In genomic region chr5:105572876-105573275, GRCm38 (mm10) we compare ENCODE assay signal across 19 mouse cellular contexts. TPM values are rescaled to one million over a fixed set of nuclear protein-coding genes. Genes with fewer than 3 reads are reported as not detected.
DNase-seq lines count a peak whose midpoint lies in the region; ATAC-seq and TF ChIP-seq lines count a peak whose summit lies in the region.
"Had no signal": no experiment of that assay in that cellular context is flagged by ENCODE, and none has a peak within 500 bp of the region (broad histone marks: within the 10 kb centered on the region; RNA-seq: fewer than 3 reads in every experiment).

No protein-coding gene starts in this region.

- no peaks in the 10 kb centered on the region for H3K79me2 ChIP-seq in myocyte (ENCODE audit: control insufficient read depth, insufficient read depth)

- TF ChIP-seq CTCF in liver, postnatal 0 days (IDR thresholded peaks at IDR 0.05; ENCODE audit: low read depth), result no peak

- H3K36me3 ChIP-seq in embryonic facial prominence, embryonic 14.5 days (ENCODE audit: control insufficient read depth, insufficient read depth, low read length), result no peaks in the 10 kb centered on the region
- H3K36me3 ChIP-seq in embryonic facial prominence, embryonic 10.5 days (replicated peaks), result no peaks in the 10 kb centered on the region
- peaks cover 13% of the 10 kb centered on the region; the same call in 1 of the 2 replicates for H3K36me3 ChIP-seq in liver, embryonic 13.5 days
- no peaks in the 10 kb centered on the region for H3K36me3 ChIP-seq in liver, postnatal 0 days (replicated peaks; ENCODE audit: insufficient read depth, low read length)
- no peaks in the 10 kb centered on the region for H3K36me3 ChIP-seq in myocyte (ENCODE audit: control insufficient read depth, insufficient read depth)
- H3K36me3 ChIP-seq: hindbrain, embryonic 15.5 days had no signal

- no peaks in the 10 kb centered on the region for H3K9me3 ChIP-seq in embryonic facial prominence, embryonic 14.5 days (ENCODE audit: control insufficient read depth, low read length)
- no peaks in the 10 kb centered on the region for H3K9me3 ChIP-seq in embryonic facial prominence, embryonic 10.5 days
- H3K9me3 ChIP-seq in liver, embryonic 13.5 days (replicated peaks), result no peaks in the 10 kb centered on the region
- no peaks in the 10 kb centered on the region for H3K9me3 ChIP-seq in liver, postnatal 0 days (ENCODE audit: low read length)
- H3K9me3 ChIP-seq: forebrain, embryonic 13.5 days; heart, embryonic 13.5 days; hindbrain, embryonic 15.5 days had no signal

- no peak overlapping the region for H3K4me2 ChIP-seq in embryonic facial prominence, embryonic 14.5 days (ENCODE audit: low read depth, low read length)
- H3K4me2 ChIP-seq in liver, embryonic 13.5 days, result no peak overlapping the region
- no peak overlapping the region for H3K4me2 ChIP-seq in liver, postnatal 0 days (ENCODE audit: low read depth, low read length)
- H3K4me2 ChIP-seq in myocyte (ENCODE audit: low read depth), result peak overlapping the region; percentile 37
- H3K4me2 ChIP-seq: forebrain, embryonic 13.5 days; heart, embryonic 13.5 days; hindbrain, embryonic 15.5 days had no signal

- TF ChIP-seq POLR2A in myocyte (IDR thresholded peaks at IDR 0.05; ENCODE audit: insufficient read length, low read depth), result no peak

- TF ChIP-seq EP300 in liver, postnatal 0 days (IDR thresholded peaks at IDR 0.05; ENCODE audit: low read depth), result no peak

- no peaks in the 10 kb centered on the region for H3K4me1 ChIP-seq in embryonic facial prominence, embryonic 14.5 days (ENCODE audit: control insufficient read depth, insufficient read depth, low read length)
- H3K4me1 ChIP-seq in embryonic facial prominence, embryonic 10.5 days, result peaks cover 9% of the 10 kb centered on the region
- H3K4me1 ChIP-seq in liver, embryonic 13.5 days (replicated peaks), result peaks cover 81% of the 10 kb centered on the region
- H3K4me1 ChIP-seq in liver, postnatal 0 days (ENCODE audit: insufficient read depth), result peaks cover 18% of the 10 kb centered on the region
- H3K4me1 ChIP-seq: forebrain, embryonic 13.5 days; hindbrain, embryonic 15.5 days had no signal

- 43% methylated on average over 7 of the region's 7 CpGs for WGBS in embryonic facial prominence, embryonic 14.5 days
- WGBS in embryonic facial prominence, embryonic 10.5 days, result 67% methylated on average over 7 of the region's 7 CpGs
- 74% methylated on average over 7 of the region's 7 CpGs for WGBS in liver, embryonic 13.5 days (ENCODE audit: insufficient replicate concordance)
- 75% methylated on average over 7 of the region's 7 CpGs for WGBS in liver, postnatal 0 days (ENCODE audit: insufficient replicate concordance)

- DNase-seq in embryonic facial prominence, embryonic 14.5 days (ENCODE audit: low spot score), result peak; percentile 28
- no peak for DNase-seq in embryonic facial prominence, embryonic 10.5 days (ENCODE audit: low spot score)
- DNase-seq in liver, embryonic 13.5 days, result no peak
- no peak for DNase-seq in liver, postnatal 0 days
- DNase-seq in 3T3-L1 (ENCODE audit: low read depth, low spot score), result peak; percentile 54
- no peak for DNase-seq in adrenal gland, adult (ENCODE audit: inconsistent age in 2 of 2, low spot score in 1 of 2)
- DNase-seq: adrenal gland, adult 2 months; adrenal gland, postnatal 25 days; cerebellum, adult 18-20 months; cerebellum, adult 9-11 months; cerebellum, postnatal 36 days; forebrain, postnatal 0 days; heart, postnatal 36 days had no signal

- no peak overlapping the region for H3K9ac ChIP-seq in embryonic facial prominence, embryonic 14.5 days (ENCODE audit: low read depth, low read length)
- no peak overlapping the region for H3K9ac ChIP-seq in liver, embryonic 13.5 days
- H3K9ac ChIP-seq in liver, postnatal 0 days (replicated peaks), result no peak overlapping the region
- H3K9ac ChIP-seq: forebrain, embryonic 13.5 days; forebrain, postnatal 0 days; heart, embryonic 13.5 days; hindbrain, embryonic 15.5 days had no signal

- no peak overlapping the region for H3K27ac ChIP-seq in embryonic facial prominence, embryonic 14.5 days (replicated peaks; ENCODE audit: low read depth, low read length)
- H3K27ac ChIP-seq in embryonic facial prominence, embryonic 10.5 days (replicated peaks), result no peak overlapping the region
- peak overlapping the region; percentile 35 for H3K27ac ChIP-seq in liver, embryonic 13.5 days
- no peak overlapping the region for H3K27ac ChIP-seq in liver, postnatal 0 days (ENCODE audit: low read depth)
- H3K27ac ChIP-seq: forebrain, embryonic 13.5 days; heart, embryonic 13.5 days; hindbrain, embryonic 15.5 days had no signal

- no peak overlapping the region for H3K4me3 ChIP-seq in embryonic facial prominence, embryonic 14.5 days (ENCODE audit: low read depth, low read length)
- no peak overlapping the region for H3K4me3 ChIP-seq in embryonic facial prominence, embryonic 10.5 days
- no peak overlapping the region for H3K4me3 ChIP-seq in liver, embryonic 13.5 days (replicated peaks)
- no peak overlapping the region for H3K4me3 ChIP-seq in liver, postnatal 0 days (ENCODE audit: low read depth, low read length)
- H3K4me3 ChIP-seq in myocyte, result no peak overlapping the region
- H3K4me3 ChIP-seq: forebrain, embryonic 13.5 days; heart, embryonic 13.5 days; hindbrain, embryonic 15.5 days had no signal

- H3ac ChIP-seq in myocyte (ENCODE audit: control insufficient read depth, insufficient read length), result no peak overlapping the region

- H3K27me3 ChIP-seq in embryonic facial prominence, embryonic 14.5 days (replicated peaks; ENCODE audit: control insufficient read depth, insufficient read depth, low read length), result no peaks in the 10 kb centered on the region
- no peaks in the 10 kb centered on the region for H3K27me3 ChIP-seq in embryonic facial prominence, embryonic 10.5 days (replicated peaks; ENCODE audit: low read depth, poor library complexity, severe bottlenecking)
- H3K27me3 ChIP-seq in liver, embryonic 13.5 days, result no peaks in the 10 kb centered on the region
- H3K27me3 ChIP-seq in liver, postnatal 0 days (ENCODE audit: insufficient read depth, low read length), result no peaks in the 10 kb centered on the region
- H3K27me3 ChIP-seq in myocyte (ENCODE audit: control insufficient read depth, insufficient read depth, insufficient read length), result no peaks in the 10 kb centered on the region
- H3K27me3 ChIP-seq: forebrain, embryonic 13.5 days; heart, embryonic 13.5 days; hindbrain, embryonic 15.5 days; Patski had no signal

- ATAC-seq in embryonic facial prominence, embryonic 14.5 days (ENCODE audit: low read depth), result 0 out of 2 replicates have a peak, but pooled peaks have one; percentile 50
- no peak for ATAC-seq in liver, embryonic 13.5 days (ENCODE audit: low read depth)
- no peak for ATAC-seq in liver, postnatal 0 days
- ATAC-seq: activated CD4-positive, CD25-positive, alpha-beta regulatory T cell, adult 4 months; forebrain, embryonic 13.5 days; forebrain, postnatal 0 days had no signal

TF ChIP-seq in myocyte, 11 proteins besides CTCF, POLR2A, EP300 and RAD21:
- TF ChIP-seq TCF3 (IDR thresholded peaks at IDR 0.05; ENCODE audit: insufficient read length, low read depth) (no peak), MAX (IDR thresholded peaks at IDR 0.05; ENCODE audit: low read depth) (no peak), MYOG (IDR thresholded peaks at IDR 0.05; ENCODE audit: control insufficient read depth in 1 of 3, insufficient read depth in 1 of 3, insufficient read length in 2 of 3, low read depth in 2 of 3) (no peak), CEBPB (IDR thresholded peaks at IDR 0.05; ENCODE audit: insufficient read depth, poor library complexity, severe bottlenecking) (no peak), E2F4 (IDR thresholded peaks at IDR 0.05; ENCODE audit: insufficient read depth) (no peak), MYOD1 (IDR thresholded peaks at IDR 0.05; ENCODE audit: control insufficient read depth in 1 of 3, insufficient read length in 2 of 3, low read depth in 2 of 3) (no peak), TCF12 (IDR thresholded peaks at IDR 0.05; ENCODE audit: insufficient read depth, poor library complexity, severe bottlenecking) (no peak), REST (IDR thresholded peaks at IDR 0.05; ENCODE audit: insufficient read depth, insufficient read length) (no peak), POLR2AphosphoS2 (IDR thresholded peaks at IDR 0.05; ENCODE audit: insufficient read length, low read depth) (no peak), USF1 (IDR thresholded peaks at IDR 0.05; ENCODE audit: low read depth) (no peak), SRF (IDR thresholded peaks at IDR 0.05; ENCODE audit: control insufficient read depth, insufficient read length, low read depth) (no peak)

RNA-seq across cellular contexts. Expression of gene Lrrc8c, which starts 53.7 kb away (rescaled TPM):
- polyA plus RNA-seq in embryonic facial prominence, embryonic 14.5 days (2014; fragmentation: Nextera tagmentation; extraction: Ambion mirVana), result 14.7 and 23.8 TPM in 2 replicates
- 10.8 and 12.6 TPM in 2 replicates for polyA plus RNA-seq in embryonic facial prominence, embryonic 10.5 days (2016; fragmentation: Nextera tagmentation; extraction: Ambion mirVana)
- polyA plus RNA-seq in liver, embryonic 13.5 days (2015; fragmentation: Nextera tagmentation; extraction: Ambion mirVana), result 17.5 and 23.2 TPM in 2 replicates
- 8.3 and 9.8 TPM in 2 replicates for polyA plus RNA-seq in liver, postnatal 0 days (2015; fragmentation: Nextera tagmentation; extraction: Ambion mirVana)
- polyA plus RNA-seq in myocyte (2012; fragmentation: generic; extraction: Trizol), result 7.9 TPM

Comparison
In these comparisons a context has a peak if more than half of its experiments do, and no peak if none do; other contexts are left out.
1. DNase-seq: peak in embryonic facial prominence, embryonic 14.5 days (single experiment) and 3T3-L1 (single experiment); none in embryonic facial prominence, embryonic 10.5 days (single experiment), liver, embryonic 13.5 days (single experiment), liver, postnatal 0 days (single experiment) and adrenal gland, adult (0 of 2).